Mouse (Mus musculus) embryo, embryonic 9.5 days (tissue): ENCODE results near the gene Btbd2.

Experiments used
- DNase-seq: peaks from one replicate; pipeline ENCODE4 v3.0.0-alpha.2; 2017; ENCODE audit errors: extremely low spot score

Gene Btbd2

DNA sequence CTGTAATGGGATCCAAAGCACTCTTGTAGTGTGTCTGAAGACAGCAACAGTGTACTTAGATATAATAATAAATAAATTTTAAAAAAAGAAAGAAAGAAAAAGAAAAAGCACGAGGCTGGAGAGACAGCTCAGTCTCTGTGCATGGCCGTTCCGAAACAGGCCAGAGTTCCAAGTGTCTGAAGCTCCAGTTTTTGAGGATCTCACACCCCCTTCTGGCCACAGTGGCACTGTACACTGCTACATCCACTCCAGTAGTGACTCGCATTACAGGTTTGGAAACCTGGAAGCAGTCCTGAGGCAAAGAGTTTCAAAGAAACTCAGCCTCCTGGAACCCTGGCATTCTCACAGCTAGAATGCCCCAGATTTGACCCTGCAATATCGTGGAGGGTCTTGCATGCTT, 31.0 kb upstream of the Btbd2 start:
- DNase-seq: no peak

DNA sequence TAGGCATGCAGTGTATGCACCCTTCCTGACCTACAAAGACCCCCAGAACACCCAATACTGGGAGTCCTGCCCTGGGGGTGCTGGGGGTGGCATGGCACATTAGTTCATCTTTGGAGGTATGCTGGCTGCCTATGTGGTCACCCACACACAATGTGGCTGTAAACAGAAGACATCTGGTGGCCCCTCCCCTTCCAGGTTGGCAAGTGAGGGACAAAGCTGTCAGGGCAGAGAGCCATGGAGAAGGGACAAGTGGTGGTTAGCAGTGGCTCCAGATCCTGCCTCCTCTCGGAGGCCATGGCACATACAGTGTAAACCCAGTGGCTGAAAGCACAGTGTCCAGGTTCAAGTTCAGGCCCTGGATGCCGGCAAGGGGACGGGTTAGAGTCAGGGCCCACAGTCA, 29.7 kb upstream of the Btbd2 start:
- DNase-seq: no peak

DNA sequence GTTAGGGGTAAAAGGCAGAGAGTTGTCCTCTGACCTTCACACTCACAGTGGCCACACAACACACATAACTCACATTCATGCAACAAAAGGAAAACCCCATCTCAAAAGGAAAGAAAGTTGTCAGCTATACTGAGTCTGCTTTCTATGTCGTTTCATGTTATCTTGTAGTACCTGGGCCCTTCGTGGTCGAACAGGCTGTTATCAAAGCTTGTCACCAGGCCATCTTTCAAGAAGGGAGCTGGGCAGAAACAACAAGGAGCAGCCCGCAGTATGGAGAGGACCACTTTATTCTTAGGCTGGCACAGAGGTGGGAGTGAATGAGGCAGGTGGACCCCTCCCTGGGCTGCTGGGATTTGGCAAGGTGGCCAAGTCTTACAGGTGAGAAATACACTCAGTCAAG, 28.1 kb upstream of the Btbd2 start:
- DNase-seq: no peak

DNA sequence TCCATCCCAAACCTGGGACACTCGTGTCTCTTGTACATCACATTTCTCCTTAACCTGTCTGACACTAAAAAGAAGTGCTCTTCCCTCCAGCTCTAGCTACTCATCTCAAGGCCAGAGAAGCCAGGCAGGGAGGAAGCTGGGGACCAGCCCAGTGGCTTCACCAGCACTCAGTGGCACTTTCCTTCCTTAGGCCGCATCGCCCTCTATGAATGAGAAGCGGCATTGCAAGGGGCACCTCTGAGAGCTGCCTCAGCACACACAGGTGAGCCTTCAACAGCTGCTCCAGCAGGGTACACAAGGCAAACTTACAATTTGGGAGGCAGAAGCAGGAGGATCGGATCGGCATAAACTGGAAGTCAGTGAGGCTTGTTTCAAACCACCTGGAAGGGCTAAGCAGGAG, 27.3 kb upstream of the Btbd2 start:
- DNase-seq: no peak

DNA sequence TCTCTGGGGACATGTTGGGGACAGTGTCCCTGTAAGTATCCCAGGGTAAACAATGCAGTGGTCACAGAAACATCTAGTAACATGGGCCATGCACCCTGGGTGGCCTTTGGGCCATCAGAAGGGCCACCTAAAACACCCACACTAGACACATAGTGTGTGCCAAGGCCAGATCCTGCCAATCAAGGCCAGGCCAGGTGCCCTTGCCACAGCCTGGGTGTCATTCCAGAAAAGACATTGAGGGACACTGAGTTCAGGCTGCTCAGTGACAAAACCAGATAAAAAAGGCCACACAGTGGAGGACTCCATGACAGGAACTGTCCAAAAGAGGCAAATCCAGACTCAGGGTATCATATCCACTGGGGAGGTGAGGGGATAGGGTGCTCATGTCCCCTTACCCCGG, 26.8 kb upstream of the Btbd2 start:
- no peak for DNase-seq

DNA sequence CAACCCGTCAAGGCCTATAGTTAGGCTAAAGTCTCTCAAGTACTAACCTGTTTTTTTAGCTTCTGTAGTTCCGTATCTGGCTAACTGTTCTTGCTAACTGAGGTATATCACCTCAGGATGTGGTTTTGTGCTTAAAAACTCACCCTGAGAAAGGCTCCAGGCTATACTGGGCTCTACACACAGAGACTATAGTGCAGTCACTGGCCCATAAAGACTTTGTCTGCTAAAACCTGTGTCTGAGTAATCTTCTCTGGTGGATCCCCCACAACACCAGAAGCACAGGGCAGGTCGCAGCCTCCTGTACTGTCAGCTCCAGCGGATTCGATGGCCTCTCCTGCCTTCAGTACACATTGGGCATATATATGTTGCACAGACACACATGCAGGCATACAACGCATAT, 25.1 kb upstream of the Btbd2 start:
- DNase-seq: no peak

DNA sequence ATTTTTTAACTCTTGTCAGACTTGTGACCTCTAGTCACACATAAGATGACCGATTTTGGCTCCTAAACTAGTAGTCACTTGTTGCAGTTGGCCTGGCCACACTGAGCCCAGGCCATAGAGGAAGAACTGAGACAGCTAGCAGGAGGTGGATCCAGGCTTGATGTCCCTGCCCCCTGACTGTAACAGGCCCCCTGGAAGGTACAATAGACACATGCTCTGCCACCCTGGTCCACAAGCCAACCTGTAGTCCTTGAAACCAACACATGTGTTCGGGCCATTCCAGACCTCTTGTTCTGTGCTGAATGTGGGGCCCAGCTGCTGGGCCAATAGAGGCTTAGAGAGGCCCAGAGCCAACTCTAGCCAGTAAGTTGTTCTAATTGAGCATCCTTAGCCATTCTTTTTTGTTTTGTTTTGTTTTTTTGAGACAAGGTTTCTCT, 23.4 kb upstream of the Btbd2 start:
- no peak for DNase-seq

DNA sequence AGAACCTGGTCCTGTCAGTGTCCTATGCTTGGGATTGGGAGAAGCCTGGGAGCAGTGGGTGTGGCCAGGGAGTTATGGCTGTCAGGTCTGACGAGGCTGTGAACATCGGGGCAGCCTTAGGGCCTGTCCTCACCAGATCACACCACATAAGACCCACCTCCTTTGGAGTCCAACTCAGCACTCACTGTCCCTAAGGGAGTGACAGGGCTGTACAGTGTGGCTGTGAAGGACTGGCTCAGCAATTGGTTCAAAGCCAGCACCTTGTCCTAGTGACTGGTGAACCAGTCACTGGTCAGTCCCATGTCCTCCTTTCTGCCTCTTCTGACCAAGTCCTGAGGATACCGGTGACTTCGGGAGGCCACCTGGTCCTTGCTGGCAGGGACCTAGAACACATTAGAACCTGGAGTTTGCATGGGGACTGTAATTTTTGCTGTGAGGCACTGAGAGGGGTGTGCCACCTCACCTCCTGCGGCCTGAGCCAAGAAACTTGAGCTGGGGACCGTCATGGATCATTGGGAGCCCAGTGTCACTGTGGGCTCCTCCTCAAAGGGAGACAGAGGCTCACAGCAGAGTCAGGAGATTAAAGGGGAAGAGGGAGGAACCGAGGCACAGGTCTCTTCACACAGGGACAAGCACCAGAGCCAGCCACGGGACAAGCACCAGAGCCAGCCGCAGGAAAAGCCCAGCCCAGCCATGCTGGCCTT, 22.8 kb upstream of the Btbd2 start:
- DNase-seq: no peak

DNA sequence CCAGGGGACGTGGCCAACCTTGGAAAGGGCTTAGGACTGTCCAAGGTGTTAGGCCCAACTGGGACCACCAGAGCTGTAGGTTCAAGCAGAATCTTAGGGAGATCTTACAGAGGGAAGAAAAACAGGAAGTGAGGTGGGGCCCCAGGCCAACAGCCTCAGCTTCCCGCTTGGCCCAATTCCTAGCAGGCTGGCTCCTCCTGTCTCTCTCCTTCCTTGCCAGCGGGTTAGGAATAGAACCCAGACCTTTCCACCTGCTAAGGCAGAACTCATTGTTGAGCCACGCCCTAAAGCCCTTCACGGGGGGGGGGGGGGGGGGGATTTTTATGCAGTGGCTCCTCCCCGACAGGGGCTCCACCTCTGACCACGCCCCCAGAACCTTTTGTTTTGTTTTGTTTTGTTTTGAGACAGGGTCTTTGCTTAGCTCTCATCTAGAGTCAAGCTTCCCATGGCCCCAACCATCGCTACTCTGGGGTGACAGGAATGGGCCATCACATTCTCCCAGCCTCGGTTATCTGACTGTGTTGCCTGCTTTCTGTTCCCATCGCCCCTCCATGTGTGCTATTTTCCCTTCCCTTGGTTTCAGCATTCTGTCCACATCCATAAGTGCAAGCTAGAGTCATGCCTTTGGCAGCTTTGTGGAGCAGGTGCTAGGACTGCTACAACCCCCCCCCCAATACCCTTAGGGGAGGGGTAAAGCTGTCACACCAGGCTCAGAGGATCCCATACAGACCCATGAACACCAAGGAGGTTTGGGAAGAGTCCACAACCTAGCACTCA, 21.9 kb upstream of the Btbd2 start:
- DNase-seq: no peak

DNA sequence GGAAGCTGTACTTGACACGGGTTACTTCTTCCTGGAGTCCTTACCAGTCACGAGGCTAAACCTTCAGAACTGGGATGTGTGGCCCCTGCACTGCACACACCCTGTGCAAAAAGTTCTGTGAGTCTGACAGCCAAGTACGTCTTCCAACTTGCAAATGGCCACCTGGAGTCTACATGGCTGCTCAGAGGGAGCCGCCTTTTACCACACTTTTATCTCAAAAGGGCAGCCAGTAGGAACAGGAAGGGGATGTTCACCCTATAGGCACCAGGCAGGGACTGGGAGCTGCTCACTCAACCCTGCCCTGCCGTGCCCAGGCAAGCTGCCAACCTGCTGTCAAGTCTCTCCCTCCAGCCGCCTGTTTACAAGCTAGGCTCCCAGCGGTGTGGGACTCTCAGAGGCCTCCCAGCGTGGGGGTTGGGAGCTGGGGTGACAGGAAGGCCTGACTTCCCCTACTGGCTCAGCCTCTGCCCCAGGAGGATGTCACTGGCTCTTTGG, 21.1 kb upstream of the Btbd2 start, which contains the start of gene Mknk2:
TSS of gene Mknk2 (minus strand) at position 171 of the 495 bp plus-strand sequence.
- no peak for DNase-seq

DNA sequence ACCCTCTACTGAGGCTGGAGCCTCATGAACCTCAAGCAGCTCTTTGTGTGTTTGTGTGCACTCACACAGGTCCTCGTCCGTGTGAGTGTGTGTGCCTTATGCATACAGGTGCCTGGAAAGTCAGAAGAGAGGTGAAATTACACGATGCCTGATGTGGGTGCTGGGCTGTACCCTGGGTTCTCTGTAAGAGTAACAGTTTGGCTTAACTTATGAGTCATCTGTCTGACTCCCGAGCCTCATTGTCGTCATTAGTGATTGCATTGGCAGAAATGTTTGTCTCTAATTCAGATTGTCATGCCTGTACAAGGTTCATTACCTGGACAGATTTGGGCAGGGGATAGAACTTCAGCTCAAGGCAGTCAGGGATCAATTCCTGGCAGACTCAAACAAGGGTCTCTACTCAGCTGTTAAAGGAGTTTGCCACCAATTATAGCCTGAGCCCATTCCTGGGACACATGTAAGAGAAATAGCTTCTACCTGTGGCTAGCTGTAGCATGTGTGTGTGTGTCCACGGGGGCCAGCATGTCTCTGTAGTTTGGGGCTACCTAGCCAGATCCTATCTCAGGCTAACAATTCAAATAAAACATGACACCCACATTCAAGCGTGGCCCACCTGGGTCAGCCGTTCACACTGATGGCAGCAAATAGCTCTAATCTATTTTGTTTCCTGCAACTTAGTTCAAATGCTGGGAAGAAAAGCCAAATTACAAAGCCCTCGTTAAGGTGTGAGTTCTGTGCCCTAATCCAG, 20.4 kb upstream of the Btbd2 start:
- DNase-seq: no peak

DNA sequence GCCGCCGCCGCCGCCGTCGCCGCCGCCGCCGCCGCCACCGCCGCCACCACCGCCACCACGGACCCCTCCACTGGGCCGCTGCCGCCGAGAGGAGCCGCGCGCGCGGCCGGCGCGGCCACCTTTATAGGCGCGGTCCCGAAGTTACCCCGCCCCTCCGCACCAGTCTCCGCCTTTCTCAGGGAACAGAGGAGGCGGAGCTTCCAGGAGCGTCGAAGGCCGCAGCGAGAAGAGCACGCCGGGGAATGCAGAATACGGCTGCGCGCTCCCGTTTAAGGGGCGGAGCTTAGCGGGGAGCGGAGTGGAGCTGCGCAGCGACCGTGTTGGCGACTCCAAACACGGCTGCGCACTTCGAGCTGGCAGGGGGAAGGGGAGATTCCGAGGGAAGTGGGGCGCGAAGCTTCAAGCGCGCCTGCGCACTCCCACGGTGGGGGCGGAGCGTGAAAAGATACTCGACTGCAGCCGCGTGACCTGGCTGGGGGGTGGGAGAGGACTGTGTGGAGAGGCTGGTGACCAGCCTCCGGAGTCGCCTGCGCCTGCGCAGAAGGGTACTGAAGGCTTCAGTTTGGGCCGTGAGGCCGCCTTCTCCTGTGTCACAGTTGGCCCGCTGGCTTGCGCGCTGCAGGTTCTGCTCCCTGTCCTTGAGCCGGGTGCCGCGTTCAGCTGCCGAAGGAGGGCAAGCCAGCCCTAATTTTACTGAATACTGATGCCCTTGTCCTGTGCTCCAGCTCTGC, 19.5 kb upstream of the Btbd2 start:
- peak; percentile 99 for DNase-seq

DNA sequence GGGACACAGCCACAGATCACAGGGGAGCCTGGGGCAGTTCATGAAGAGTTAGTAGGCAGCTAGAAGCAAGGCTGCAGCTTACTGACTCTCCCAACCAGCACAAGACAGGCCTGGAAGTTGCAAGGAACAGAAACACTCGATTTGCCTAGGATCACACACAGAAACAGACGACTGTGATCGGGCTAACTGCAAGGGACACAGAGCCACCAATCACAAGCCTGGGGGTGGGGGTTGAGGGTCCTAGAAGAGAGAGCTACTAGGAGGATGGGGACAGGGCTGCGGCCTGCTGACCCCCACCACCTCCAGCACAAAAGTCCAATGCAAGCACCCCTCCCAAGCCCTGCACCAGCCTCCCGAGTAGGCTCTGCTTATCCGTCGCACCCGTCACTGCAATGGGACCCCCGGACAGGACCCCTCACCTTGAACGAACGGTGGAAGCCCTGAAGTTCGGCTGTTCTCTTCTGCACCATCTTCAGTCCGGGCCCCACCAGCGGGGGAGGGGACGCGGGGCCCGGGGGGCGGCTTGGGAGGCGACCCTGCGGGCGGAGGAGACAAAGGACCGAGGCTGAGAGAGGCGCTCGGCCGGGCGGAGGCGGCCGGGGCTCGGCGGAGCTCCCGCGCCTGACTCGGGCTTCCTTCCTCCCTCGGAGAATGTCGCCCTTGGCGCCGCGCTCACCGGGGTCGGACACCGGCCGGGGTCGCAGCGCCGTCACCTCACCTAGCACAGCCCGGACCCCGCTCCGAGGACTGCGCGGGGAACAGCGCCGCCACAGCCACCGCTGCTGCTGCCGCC, 18.7 kb upstream of the Btbd2 start:
- no peak for DNase-seq

DNA sequence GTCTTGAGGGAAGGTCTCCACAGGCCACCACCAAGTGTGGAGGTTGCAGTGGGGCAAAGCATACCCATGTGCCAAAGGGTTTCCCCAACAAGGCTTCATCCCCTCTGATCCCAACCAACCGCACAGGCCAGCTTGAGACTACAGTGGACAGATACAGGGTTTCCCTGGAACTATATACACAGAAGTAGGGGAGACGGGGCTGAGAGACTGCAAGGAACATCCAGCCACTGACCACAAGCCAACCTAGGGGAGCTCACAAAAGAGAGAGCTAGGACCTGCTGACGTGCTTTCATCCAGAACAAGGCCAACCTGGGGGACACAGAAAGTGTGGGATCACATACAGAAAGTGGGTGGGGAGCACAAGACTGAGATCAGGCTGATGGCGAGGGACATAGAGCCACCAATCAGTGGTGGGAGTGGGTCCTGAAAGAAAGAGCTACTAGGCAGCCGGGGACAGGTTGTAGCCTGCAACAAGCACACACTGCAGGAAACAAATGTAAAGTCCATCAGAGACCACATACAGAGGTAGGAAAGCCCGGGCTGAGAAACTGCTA, 18.1 kb upstream of the Btbd2 start:
- DNase-seq: no peak

DNA sequence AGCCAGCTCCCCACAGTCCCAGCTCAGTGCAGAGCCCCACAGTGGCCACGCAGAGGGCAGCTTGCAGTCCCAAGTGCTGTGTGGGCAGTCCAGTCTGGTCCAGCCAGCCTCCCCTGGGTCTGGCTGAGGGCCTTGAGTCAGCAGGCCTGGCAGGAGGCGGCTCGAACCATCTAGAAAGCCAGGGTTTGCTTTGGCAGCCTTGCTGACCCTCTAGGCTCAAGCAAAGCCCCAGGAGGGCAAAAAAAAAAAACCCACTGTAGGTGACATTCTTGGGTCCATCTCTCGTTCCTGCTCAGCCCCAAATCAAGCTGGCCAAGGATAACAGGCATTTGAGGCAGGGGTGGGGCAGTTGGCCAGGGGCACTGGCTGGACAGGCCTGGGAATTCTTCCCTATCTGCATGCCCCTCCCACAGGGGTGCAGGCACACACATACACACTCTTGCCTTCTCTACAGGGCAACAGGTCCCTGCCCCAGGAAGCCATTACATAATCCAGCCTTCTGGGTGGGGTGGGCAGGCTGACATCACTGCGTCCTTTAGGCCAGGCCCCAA, 17.4 kb upstream of the Btbd2 start:
- no peak for DNase-seq

DNA sequence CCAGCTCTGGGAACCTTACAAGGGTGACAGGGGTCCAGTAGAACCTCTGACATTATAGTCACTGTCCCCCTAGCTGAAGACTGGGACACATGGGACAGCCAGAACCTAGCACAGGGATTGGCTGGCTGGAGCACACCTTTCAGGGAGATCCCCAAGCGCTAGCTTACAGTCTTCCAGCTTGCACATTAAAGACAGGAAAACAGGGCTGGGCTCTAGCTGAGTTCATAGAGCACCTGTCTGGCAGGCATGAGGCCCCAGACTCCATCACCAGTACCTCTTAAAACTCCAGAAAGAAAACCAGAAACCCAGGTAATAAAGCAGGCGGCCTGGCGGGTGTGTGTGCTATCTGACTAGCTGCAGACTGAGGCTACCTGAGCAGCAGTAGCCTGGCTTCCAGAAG, 16.8 kb upstream of the Btbd2 start:
- DNase-seq: no peak

DNA sequence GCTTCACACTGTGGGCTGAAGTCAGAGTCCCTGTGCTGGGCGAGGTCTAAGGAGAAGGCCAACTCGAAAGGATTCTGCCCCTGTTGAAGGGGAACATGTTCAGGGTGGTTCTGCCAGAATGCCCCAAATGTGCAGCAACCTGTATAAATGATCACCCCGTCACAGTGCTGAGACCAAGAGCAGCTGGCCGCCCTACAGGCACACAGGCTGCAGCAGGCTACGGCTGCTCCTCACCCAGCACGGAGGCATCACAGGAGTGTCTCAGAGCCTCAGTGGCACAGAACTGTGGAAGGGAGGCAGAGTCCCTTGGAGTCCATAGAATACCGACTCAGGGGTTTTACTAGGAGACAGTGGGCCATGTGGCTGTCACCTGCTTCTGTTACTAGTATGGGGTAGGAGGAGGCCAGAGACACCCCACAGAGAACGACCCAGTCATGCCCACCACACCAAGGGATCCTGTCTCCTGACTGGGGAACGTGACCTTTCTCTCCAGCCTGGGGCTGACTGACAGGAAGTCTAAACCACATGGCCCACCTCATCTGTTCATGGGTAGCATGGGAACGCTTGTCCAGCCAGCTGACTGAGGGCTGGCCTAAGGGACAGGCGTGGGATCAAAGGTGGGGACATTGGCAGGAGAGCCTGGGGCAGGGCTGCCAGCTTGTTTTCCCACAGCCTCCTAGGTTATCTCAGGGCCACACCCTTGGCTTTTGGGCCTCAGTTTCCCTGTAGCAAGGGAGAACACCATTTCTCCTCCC, 15.2 kb upstream of the Btbd2 start:
- no peak for DNase-seq

DNA sequence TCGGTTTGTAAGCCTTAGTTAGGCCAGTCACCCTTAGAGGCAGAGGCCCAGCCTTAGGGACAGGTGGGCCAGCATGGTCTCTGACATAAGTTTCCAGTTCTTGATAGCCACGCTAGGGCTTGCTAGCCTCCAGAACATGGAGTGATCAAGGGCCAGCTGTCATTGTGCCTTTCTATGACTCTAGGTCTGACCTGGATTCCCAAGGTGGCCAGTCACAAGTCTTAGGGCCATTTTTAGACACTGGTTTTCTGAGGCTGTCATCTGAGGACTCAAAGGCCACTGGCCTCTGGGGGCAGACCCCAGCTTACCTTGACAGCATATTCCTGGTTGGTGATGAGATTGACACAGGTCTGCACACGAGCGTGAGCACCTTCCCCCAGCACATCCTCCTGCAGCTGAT, 14.4 kb upstream of the Btbd2 start:
- DNase-seq: no peak

DNA sequence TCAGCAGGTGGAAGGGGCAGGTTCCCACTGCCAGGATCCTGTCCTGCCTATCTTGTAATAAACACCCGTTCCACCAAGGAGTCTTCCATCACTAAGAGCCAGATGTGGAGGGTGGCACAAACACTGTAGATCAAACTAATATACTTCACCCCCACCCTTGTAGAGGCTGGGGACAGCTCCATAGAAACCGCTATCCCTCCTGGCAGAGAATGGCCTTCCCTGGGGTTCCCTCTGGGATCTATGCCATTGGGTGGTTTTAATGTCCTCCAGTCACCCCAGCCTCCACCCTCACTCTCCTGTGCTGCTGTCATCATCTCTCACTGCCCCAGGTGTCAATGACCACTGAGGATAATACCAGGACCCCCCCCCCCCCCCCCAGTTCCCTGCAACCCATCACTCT, 13.7 kb upstream of the Btbd2 start:
- no peak for DNase-seq
